Mouse (Mus musculus): ENCODE measurements at regions not wholly inside any gene's neighbourhood (a gene's known extent, or its start where the extent isn't known, plus 50 kb on each side); places are given as distances from the start of the nearest gene placed in this dataset.

- Histone ChIP-seq H3K27me3 (ENCODE audit: insufficient read depth, poor library complexity, severe bottlenecking) (no peaks in the 10 kb centered on the region), H3K4me3 (no peak overlapping the region), H3K4me1 (peaks cover 3% of the 10 kb centered on the region; the same call in 1 of the 2 replicates), H3K9me3 (no peaks in the 10 kb centered on the region), H3K36me3 (no peaks in the 10 kb centered on the region), H3K27ac (no peak overlapping the region)
- 84% methylated on average over 3 of the region's 3 CpGs for WGBS
- DNase-seq (ENCODE audit: low spot score) = no peak
Measured at GRCm38 (mm10) chr14:99612114-99612513, 313.6 kb downstream of the Klf5 start.

DNA sequence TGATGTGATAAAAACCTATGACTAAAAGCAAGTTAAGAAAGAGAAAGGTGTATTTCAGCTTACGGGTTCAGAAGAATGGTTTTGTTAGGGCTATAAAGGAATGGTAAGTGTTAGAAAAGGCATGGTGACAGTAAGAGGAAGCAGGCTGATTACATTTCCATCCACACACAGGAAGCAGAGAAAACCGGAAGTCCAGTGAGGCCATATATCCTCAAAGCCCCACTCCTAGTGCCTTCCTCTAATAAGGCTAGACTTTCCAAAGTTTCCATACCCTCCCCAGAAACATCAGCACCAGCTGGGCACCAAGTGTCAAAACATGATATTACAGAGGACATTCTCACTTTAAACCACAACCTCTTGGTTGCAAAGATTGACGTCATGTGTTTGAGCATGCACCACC, 316.3 kb downstream of the Klf5 start:
- no peaks in the 10 kb centered on the region for H3K9me3 ChIP-seq
- peaks cover 3% of the 10 kb centered on the region; the same call in 1 of the 2 replicates for H3K4me1 ChIP-seq
- 68% methylated on average over 3 of the region's 3 CpGs for WGBS
- no peak for DNase-seq (ENCODE audit: low spot score)
- H3K36me3 ChIP-seq = no peaks in the 10 kb centered on the region
- H3K4me3 ChIP-seq = no peak overlapping the region
- no peaks in the 10 kb centered on the region for H3K27me3 ChIP-seq (ENCODE audit: insufficient read depth, poor library complexity, severe bottlenecking)
- no peak overlapping the region for H3K27ac ChIP-seq

GRCm38 (mm10) chr14:99616655-99617335, 318.3 kb downstream of the Klf5 start:
- 56% methylated on average over 7 of the region's 7 CpGs for WGBS
- H3K27ac ChIP-seq = no peak overlapping the region

GRCm38 (mm10) chr14:99617374-99617773, 318.9 kb downstream of the Klf5 start:
- no peaks in the 10 kb centered on the region for H3K36me3 ChIP-seq
- no peak overlapping the region for H3K27ac ChIP-seq
- no peak for DNase-seq (ENCODE audit: low spot score)

More at GRCm38 (mm10) chr14:99616655-99617335, 318.3 kb downstream of the Klf5 start:
- Histone ChIP-seq H3K9me3 (no peaks in the 10 kb centered on the region), H3K4me3 (no peak overlapping the region), H3K36me3 (no peaks in the 10 kb centered on the region), H3K27me3 (ENCODE audit: insufficient read depth, poor library complexity, severe bottlenecking) (no peaks in the 10 kb centered on the region), H3K4me1 (peaks cover 3% of the 10 kb centered on the region; the same call in 1 of the 2 replicates)
- no peak for DNase-seq (ENCODE audit: low spot score)

DNA sequence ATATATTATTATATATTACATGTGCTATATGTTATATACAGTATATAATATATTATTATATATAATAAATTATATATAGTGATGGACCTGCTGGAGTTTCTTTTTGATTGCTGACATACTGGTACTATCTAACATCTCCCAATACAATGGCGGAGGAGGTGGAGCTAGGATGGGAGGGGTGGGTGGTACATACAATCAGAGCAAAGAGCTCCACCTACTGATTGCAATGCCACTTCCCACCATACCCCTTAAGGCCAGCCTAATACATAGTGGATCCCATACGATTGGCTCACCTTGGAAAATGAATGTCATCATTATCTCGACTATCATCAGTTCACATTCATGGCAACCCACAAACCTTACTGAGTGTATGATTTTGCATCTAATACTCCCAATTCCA, 323.0 kb downstream of the Klf5 start:
- WGBS = 81% methylated on average over 3 of the region's 3 CpGs
- no peaks in the 10 kb centered on the region for H3K9me3 ChIP-seq
- H3K4me1 ChIP-seq = peaks cover 3% of the 10 kb centered on the region; the same call in 1 of the 2 replicates
- no peaks in the 10 kb centered on the region for H3K36me3 ChIP-seq
- H3K27me3 ChIP-seq (ENCODE audit: insufficient read depth, poor library complexity, severe bottlenecking) = no peaks in the 10 kb centered on the region
- DNase-seq (ENCODE audit: low spot score) = no peak
- H3K4me3 ChIP-seq = no peak overlapping the region
- no peak overlapping the region for H3K27ac ChIP-seq

More at GRCm38 (mm10) chr14:99617374-99617773, 318.9 kb downstream of the Klf5 start:
- Histone ChIP-seq H3K4me3 (no peak overlapping the region), H3K9me3 (no peaks in the 10 kb centered on the region), H3K27me3 (ENCODE audit: insufficient read depth, poor library complexity, severe bottlenecking) (no peaks in the 10 kb centered on the region), H3K4me1 (peaks cover 3% of the 10 kb centered on the region; the same call in 1 of the 2 replicates)
- WGBS = 43% methylated on average over 2 of the region's 2 CpGs

DNA sequence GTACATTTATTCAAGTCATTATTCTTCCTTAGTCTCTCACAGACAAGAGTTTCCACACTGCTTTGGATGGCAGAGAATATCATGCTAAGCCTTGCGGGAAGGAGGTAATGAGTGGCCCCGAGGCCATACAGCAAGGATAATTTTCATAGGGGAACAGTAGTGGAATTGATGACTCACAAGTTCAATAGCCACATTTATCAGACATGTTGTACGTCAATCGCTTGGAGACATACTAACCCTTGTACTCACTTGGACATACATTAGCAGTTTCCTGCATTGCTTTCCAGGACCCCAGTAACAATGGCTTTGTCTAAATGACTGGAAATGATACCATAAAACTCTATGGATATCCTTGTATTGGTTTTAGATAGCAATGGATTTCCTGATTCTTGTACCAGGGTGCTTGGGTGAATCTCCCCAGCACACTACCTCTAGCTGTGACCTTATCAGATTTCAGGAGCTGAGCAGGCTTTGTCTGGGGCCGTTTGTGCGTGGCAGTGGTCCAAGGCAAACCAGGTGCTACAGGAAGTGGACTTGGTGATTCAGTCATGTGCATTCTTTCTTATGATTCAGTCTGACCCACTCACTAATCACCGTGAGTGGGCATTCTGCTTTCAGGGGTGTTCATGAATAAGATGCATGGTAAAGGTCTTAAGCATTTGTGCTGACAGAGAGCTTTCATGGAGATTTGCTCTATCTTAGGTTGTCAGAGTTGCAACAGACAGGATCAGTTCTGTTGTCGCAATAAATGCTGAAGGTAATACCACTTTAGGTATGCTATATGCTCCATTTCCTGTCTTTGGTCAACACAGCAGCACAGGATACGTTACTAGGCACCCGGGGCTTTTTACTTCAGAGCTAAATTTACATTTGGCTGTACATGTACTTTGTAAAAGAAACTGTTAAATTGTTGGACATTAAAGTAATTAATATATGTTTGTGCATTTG, 326.2 kb downstream of the Klf5 start:
- DNase-seq (ENCODE audit: low spot score) = no peak
- Histone ChIP-seq H3K4me3 (no peak overlapping the region), H3K4me1 (no peaks in the 10 kb centered on the region), H3K27ac (no peak overlapping the region), H3K36me3 (no peaks in the 10 kb centered on the region), H3K27me3 (ENCODE audit: insufficient read depth, poor library complexity, severe bottlenecking) (no peaks in the 10 kb centered on the region), H3K9me3 (no peaks in the 10 kb centered on the region)
- 72% methylated on average over 10 of the region's 10 CpGs for WGBS

DNA sequence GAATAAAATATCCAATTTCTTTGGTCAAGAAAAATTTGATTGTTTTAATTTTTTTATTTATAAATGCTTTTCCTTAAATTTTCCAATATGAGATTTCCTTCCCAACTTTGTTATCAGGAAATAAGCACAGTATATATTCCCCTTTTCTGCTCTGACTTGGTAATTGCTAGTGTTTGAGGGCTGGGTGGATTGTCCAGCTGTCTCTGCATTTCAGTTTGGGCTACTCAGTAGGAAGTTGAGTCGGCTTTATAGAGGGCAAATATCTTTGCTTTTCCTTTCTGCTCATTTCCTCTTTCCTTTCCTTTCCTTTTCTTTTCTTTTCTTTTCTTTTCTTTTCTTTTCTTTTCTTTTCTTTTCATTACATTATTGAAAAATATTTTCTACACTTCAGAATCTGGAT, 329.1 kb downstream of the Klf5 start:
- Histone ChIP-seq H3K27ac (no peak overlapping the region), H3K9me3 (no peaks in the 10 kb centered on the region), H3K4me1 (no peaks in the 10 kb centered on the region), H3K27me3 (ENCODE audit: insufficient read depth, poor library complexity, severe bottlenecking) (no peaks in the 10 kb centered on the region), H3K36me3 (no peaks in the 10 kb centered on the region), H3K4me3 (no peak overlapping the region)
- WGBS = 62% methylated on average over 1 of the region's 1 CpGs
- DNase-seq (ENCODE audit: low spot score) = no peak

GRCm38 (mm10) chr14:99631092-99631491, 332.6 kb downstream of the Klf5 start:
- no peak for DNase-seq (ENCODE audit: low spot score)
- WGBS = 42% methylated on average over 10 of the region's 10 CpGs

GRCm38 (mm10) chr14:99632444-99632843, 334.0 kb downstream of the Klf5 start:
- no peaks in the 10 kb centered on the region for H3K27me3 ChIP-seq (ENCODE audit: insufficient read depth, poor library complexity, severe bottlenecking)
- 34% methylated on average over 4 of the region's 4 CpGs for WGBS

More at GRCm38 (mm10) chr14:99631092-99631491, 332.6 kb downstream of the Klf5 start:
- no peaks in the 10 kb centered on the region for H3K4me1 ChIP-seq
- H3K27me3 ChIP-seq (ENCODE audit: insufficient read depth, poor library complexity, severe bottlenecking) = no peaks in the 10 kb centered on the region
- no peaks in the 10 kb centered on the region for H3K36me3 ChIP-seq
- H3K27ac ChIP-seq = no peak overlapping the region
- no peaks in the 10 kb centered on the region for H3K9me3 ChIP-seq
- H3K4me3 ChIP-seq = no peak overlapping the region

GRCm38 (mm10) chr14:99635556-99636150, 337.2 kb downstream of the Klf5 start:
- Histone ChIP-seq H3K4me1 (no peaks in the 10 kb centered on the region), H3K36me3 (no peaks in the 10 kb centered on the region), H3K27ac (no peak overlapping the region), H3K4me3 (no peak overlapping the region), H3K27me3 (ENCODE audit: insufficient read depth, poor library complexity, severe bottlenecking) (no peaks in the 10 kb centered on the region), H3K9me3 (no peaks in the 10 kb centered on the region)
- DNase-seq (ENCODE audit: low spot score) = no peak
- WGBS = 74% methylated on average over 4 of the region's 4 CpGs

More at GRCm38 (mm10) chr14:99632444-99632843, 334.0 kb downstream of the Klf5 start:
- H3K36me3 ChIP-seq = no peaks in the 10 kb centered on the region
- H3K4me1 ChIP-seq = no peaks in the 10 kb centered on the region
- no peak overlapping the region for H3K27ac ChIP-seq
- no peak for DNase-seq (ENCODE audit: low spot score)
- H3K9me3 ChIP-seq = no peaks in the 10 kb centered on the region
- H3K4me3 ChIP-seq = no peak overlapping the region

DNA sequence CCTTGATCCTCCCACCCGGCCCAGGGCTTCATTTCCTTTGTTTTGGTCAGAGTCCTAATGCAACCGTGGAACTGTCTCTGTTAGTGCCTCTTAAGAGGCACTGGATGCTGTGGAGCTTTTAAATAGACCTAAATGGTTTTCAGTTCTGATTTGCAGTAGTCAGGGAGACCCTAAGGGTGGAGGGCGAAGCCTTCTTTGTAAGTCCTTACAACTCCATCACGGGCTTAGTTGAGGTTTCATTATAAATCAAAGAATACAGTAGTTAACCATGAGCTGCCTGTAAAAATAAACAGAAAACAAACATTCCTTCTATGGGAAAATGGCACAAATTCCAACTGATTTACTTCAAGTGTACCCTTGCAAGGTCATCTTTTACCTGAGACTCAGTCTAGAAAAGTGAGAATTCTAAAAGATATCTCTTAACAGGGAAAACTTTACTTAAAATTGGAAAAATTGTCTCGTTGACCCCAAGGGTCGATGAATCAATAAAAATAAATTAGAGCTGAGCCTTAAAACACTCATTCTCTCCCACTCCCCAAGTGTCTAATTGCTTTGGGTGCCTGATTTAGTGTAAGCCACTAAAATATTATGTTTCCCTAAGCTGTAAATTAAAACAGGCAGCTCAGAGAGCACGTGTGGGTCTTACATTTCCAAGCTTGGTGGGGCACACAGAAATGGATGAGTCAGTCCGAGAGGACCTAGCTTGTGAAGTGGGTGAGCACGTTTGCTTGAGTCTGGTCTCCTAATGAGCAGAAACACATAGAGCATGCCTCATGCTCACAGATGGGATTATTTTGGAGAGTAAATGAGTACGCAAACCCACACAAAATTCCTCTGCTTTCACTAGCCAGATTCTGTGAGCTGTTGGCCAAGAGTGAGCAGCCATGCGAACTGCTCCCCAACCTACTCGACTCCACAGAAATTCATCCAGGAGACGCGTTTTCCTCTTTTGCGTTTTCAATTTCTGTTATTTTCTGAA, 343.3 kb downstream of the Klf5 start:
- Histone ChIP-seq H3K4me3 (no peak overlapping the region), H3K27me3 (ENCODE audit: insufficient read depth, poor library complexity, severe bottlenecking) (no peaks in the 10 kb centered on the region), H3K4me1 (no peaks in the 10 kb centered on the region), H3K27ac (no peak overlapping the region), H3K9me3 (no peaks in the 10 kb centered on the region), H3K36me3 (no peaks in the 10 kb centered on the region)
- 81% methylated on average over 15 of the region's 15 CpGs for WGBS
- no peak for DNase-seq (ENCODE audit: low spot score)

- Histone ChIP-seq H3K4me1 (no peaks in the 10 kb centered on the region), H3K9me3 (no peaks in the 10 kb centered on the region), H3K4me3 (no peak overlapping the region), H3K27ac (no peak overlapping the region), H3K36me3 (no peaks in the 10 kb centered on the region), H3K27me3 (ENCODE audit: insufficient read depth, poor library complexity, severe bottlenecking) (no peaks in the 10 kb centered on the region)
- no peak for DNase-seq (ENCODE audit: low spot score)
- WGBS = 87% methylated on average over 3 of the region's 3 CpGs
Measured at GRCm38 (mm10) chr14:99646323-99646722, 347.8 kb downstream of the Klf5 start.

All from heart, embryonic 10.5 days (tissue).